Mouse (Mus musculus) MEL (cell line): Measurements from ENCODE around the gene Shisa6.

Source experiments
- CTCF ChIP-seq, 3 experiments: IDR thresholded peaks in 2 of 3; conservative IDR thresholded peaks in 1 of 3; 2 replicates each; pipeline ENCODE4 v1.5.1; 2011 to 2012; ENCODE audit warnings: low read length in 3 of 3, low read depth in 2 of 3, mild to moderate bottlenecking in 2 of 3, improper control_type of control experiment in 1 of 3, inconsistent platforms in 1 of 3, mixed read lengths in 1 of 3, moderate library complexity in 1 of 3; ENCODE audit not compliant: control insufficient read depth in 1 of 3, insufficient read depth in 1 of 3, poor library complexity in 1 of 3, severe bottlenecking in 1 of 3
- EP300 ChIP-seq, 2 experiments: IDR thresholded peaks; 2 replicates each; pipeline ENCODE4 v1.6.1; 2011; ENCODE audit warnings: improper control_type of control experiment in 2 of 2, low read length in 2 of 2, low read depth in 1 of 2, mild to moderate bottlenecking in 1 of 2
- HCFC1 ChIP-seq: IDR thresholded peaks from 2 replicates; pipeline ENCODE4 v1.6.1; 2012; ENCODE audit warnings: low read depth, mild to moderate bottlenecking, inconsistent platforms, low read length, improper control_type of control experiment, moderate library complexity
- KAT2A ChIP-seq: conservative IDR thresholded peaks from 2 replicates; pipeline ENCODE4 v1.6.1; 2012; ENCODE audit warnings: low read depth, low read length, improper control_type of control experiment, inconsistent platforms
- POLR2A ChIP-seq, 2 experiments: IDR thresholded peaks; 2 replicates each; pipeline ENCODE4 v1.6.1; 2011 to 2012; ENCODE audit warnings: low read length in 2 of 2, mild to moderate bottlenecking in 2 of 2, control low read depth in 1 of 2, improper control_type of control experiment in 1 of 2, low read depth in 1 of 2, moderate library complexity in 1 of 2; ENCODE audit not compliant: control insufficient read depth in 1 of 2, insufficient read depth in 1 of 2, poor library complexity in 1 of 2
- POLR2AphosphoS5 ChIP-seq: IDR thresholded peaks from 2 replicates; pipeline ENCODE4 v1.6.1; 2012; ENCODE audit warnings: low read depth, borderline replicate concordance, mild to moderate bottlenecking, inconsistent platforms, low read length, moderate library complexity, mixed read lengths
- USF1 ChIP-seq: IDR thresholded peaks from 2 replicates; pipeline ENCODE4 v1.6.1; 2014; ENCODE audit warnings: low read depth, mild to moderate bottlenecking, inconsistent platforms, low read length, improper control_type of control experiment, moderate library complexity

GRCm38 (mm10) chr11:66534291-66534690 is 8.5 kb upstream of the Shisa6 start:
- TF ChIP-seq CTCF (IDR thresholded peaks at IDR 0.05 in 2 of 3, conservative IDR thresholded peaks at IDR 0.05 in 1 of 3; ENCODE audit: control insufficient read depth in 1 of 3, insufficient read depth in 1 of 3, low read depth in 2 of 3, low read length in 3 of 3, poor library complexity in 1 of 3, severe bottlenecking in 1 of 3) (no peak), KAT2A (no peak), USF1 (no peak), POLR2A (IDR thresholded peaks at IDR 0.05; ENCODE audit: control insufficient read depth in 1 of 2, insufficient read depth in 1 of 2, low read depth in 1 of 2, low read length in 2 of 2, poor library complexity in 1 of 2) (no peak), EP300 (IDR thresholded peaks at IDR 0.05; ENCODE audit: low read depth in 1 of 2, low read length in 2 of 2) (no peak), HCFC1 (no peak), POLR2AphosphoS5 (no peak)
